ENCODE assay signal across 8 mouse cellular contexts in the genomic region with DNA sequence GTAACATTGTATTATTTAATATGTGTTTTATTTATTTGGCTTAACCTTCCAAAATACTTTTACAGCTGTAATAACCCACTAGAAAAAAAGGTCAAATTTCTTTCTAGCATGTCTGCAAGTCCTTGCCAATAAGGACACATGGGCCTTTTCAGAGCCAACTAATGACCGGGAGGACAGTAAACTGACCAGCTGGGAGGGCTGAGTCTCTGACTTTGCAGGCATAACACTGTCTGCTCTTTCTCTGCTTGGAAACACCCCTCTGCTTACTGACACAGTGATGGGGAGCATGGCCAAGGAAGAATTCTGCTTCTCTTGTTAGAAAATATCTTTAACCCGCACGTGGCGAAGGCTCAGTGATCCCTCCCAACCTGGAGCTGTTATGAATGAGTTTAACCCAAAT. TPM values are rescaled to one million over a fixed set of nuclear protein-coding genes. Genes with fewer than 3 reads are reported as not detected.
DNase-seq lines count a peak whose midpoint lies in the region; ATAC-seq and TF ChIP-seq lines count a peak whose summit lies in the region.
"Had no signal": no experiment of that assay in that cellular context is flagged by ENCODE, and none has a peak within 500 bp of the region (broad histone marks: within the 10 kb centered on the region; RNA-seq: fewer than 3 reads in every experiment).

No protein-coding gene starts in this region.

- 53% methylated on average over 4 of the region's 4 CpGs for WGBS in embryonic facial prominence, embryonic 12.5 days
- WGBS in heart, embryonic 12.5 days: 61% methylated on average over 4 of the region's 4 CpGs
- 53% methylated on average over 4 of the region's 4 CpGs for WGBS in kidney, embryonic 16.5 days
- 77% methylated on average over 4 of the region's 4 CpGs for WGBS in midbrain, embryonic 14.5 days
- WGBS in liver, postnatal 0 days (ENCODE audit: insufficient replicate concordance): 60% methylated on average over 4 of the region's 4 CpGs

- H3K4me2 ChIP-seq in embryonic facial prominence, embryonic 12.5 days (replicated peaks): peak overlapping the region; percentile 57
- peak overlapping the region; percentile 75 for H3K4me2 ChIP-seq in heart, embryonic 12.5 days
- peak overlapping the region; percentile 62 for H3K4me2 ChIP-seq in kidney, embryonic 16.5 days (replicated peaks; ENCODE audit: low read depth, low read length)
- peak overlapping the region; percentile 65 for H3K4me2 ChIP-seq in midbrain, embryonic 14.5 days (ENCODE audit: low read length)
- H3K4me2 ChIP-seq in liver, postnatal 0 days (ENCODE audit: low read depth, low read length): no peak overlapping the region

- H3K27ac ChIP-seq in embryonic facial prominence, embryonic 12.5 days: no peak overlapping the region
- no peak overlapping the region for H3K27ac ChIP-seq in heart, embryonic 12.5 days (ENCODE audit: poor library complexity, severe bottlenecking)
- no peak overlapping the region for H3K27ac ChIP-seq in kidney, embryonic 16.5 days (ENCODE audit: low read length)
- H3K27ac ChIP-seq in midbrain, embryonic 14.5 days (replicated peaks; ENCODE audit: low read depth, low read length): no peak overlapping the region
- H3K27ac ChIP-seq in liver, postnatal 0 days (ENCODE audit: low read depth): no peak overlapping the region
- H3K27ac ChIP-seq: liver, embryonic 13.5 days had no signal

- H3K4me3 ChIP-seq in embryonic facial prominence, embryonic 12.5 days: peak overlapping the region; percentile 66
- H3K4me3 ChIP-seq in heart, embryonic 12.5 days: no peak overlapping the region
- peak overlapping the region; percentile 88 for H3K4me3 ChIP-seq in kidney, embryonic 16.5 days (ENCODE audit: low read length)
- H3K4me3 ChIP-seq in midbrain, embryonic 14.5 days (replicated peaks; ENCODE audit: low read depth, low read length): peak overlapping the region; percentile 66
- H3K4me3 ChIP-seq in liver, postnatal 0 days (ENCODE audit: low read depth, low read length): no peak overlapping the region

- H3K36me3 ChIP-seq in embryonic facial prominence, embryonic 12.5 days: 0 out of 2 replicates have a peak, but pooled peaks cover 4% of the 10 kb centered on the region
- H3K36me3 ChIP-seq in heart, embryonic 12.5 days: no peaks in the 10 kb centered on the region
- 0 out of 2 replicates have a peak, but pooled peaks cover 2% of the 10 kb centered on the region for H3K36me3 ChIP-seq in kidney, embryonic 16.5 days (ENCODE audit: insufficient read depth, low read length)
- no peaks in the 10 kb centered on the region for H3K36me3 ChIP-seq in midbrain, embryonic 14.5 days (ENCODE audit: control insufficient read depth, insufficient read depth, low read length)
- no peaks in the 10 kb centered on the region for H3K36me3 ChIP-seq in liver, postnatal 0 days (replicated peaks; ENCODE audit: insufficient read depth, low read length)
- H3K36me3 ChIP-seq: liver, embryonic 13.5 days had no signal

- peak overlapping the region; percentile 59; the same call in 1 of the 2 replicates for H3K9ac ChIP-seq in embryonic facial prominence, embryonic 12.5 days
- no peak overlapping the region for H3K9ac ChIP-seq in heart, embryonic 12.5 days
- no peak overlapping the region for H3K9ac ChIP-seq in kidney, embryonic 16.5 days (replicated peaks; ENCODE audit: low read length)
- no peak overlapping the region for H3K9ac ChIP-seq in midbrain, embryonic 14.5 days (replicated peaks; ENCODE audit: low read length)
- H3K9ac ChIP-seq in liver, postnatal 0 days (replicated peaks): no peak overlapping the region
- H3K9ac ChIP-seq: liver, embryonic 13.5 days had no signal

- no peaks in the 10 kb centered on the region for H3K27me3 ChIP-seq in embryonic facial prominence, embryonic 12.5 days
- H3K27me3 ChIP-seq in heart, embryonic 12.5 days (replicated peaks): no peaks in the 10 kb centered on the region
- no peaks in the 10 kb centered on the region for H3K27me3 ChIP-seq in kidney, embryonic 16.5 days (ENCODE audit: insufficient read depth, low read length)
- no peaks in the 10 kb centered on the region for H3K27me3 ChIP-seq in midbrain, embryonic 14.5 days (ENCODE audit: control insufficient read depth, insufficient read depth, low read length)
- H3K27me3 ChIP-seq in liver, postnatal 0 days (ENCODE audit: insufficient read depth, low read length): no peaks in the 10 kb centered on the region
- H3K27me3 ChIP-seq: liver, embryonic 13.5 days had no signal

- no peak for ATAC-seq in embryonic facial prominence, embryonic 12.5 days (ENCODE audit: insufficient number of reproducible peaks, insufficient read depth, low FRiP score, low TSS enrichment)
- no peak for ATAC-seq in heart, embryonic 12.5 days (ENCODE audit: insufficient number of reproducible peaks, low FRiP score)
- 0 out of 2 replicates have a peak, but pooled peaks have one; percentile 44 for ATAC-seq in kidney, embryonic 16.5 days (ENCODE audit: low FRiP score, low TSS enrichment)
- ATAC-seq in midbrain, embryonic 14.5 days (ENCODE audit: low FRiP score, low TSS enrichment): no peak
- no peak for ATAC-seq in liver, postnatal 0 days

- H3K9me3 ChIP-seq in embryonic facial prominence, embryonic 12.5 days: no peaks in the 10 kb centered on the region
- no peaks in the 10 kb centered on the region for H3K9me3 ChIP-seq in heart, embryonic 12.5 days (replicated peaks)
- H3K9me3 ChIP-seq in kidney, embryonic 16.5 days (ENCODE audit: low read length): no peaks in the 10 kb centered on the region
- no peaks in the 10 kb centered on the region for H3K9me3 ChIP-seq in midbrain, embryonic 14.5 days (ENCODE audit: control insufficient read depth, low read length)
- H3K9me3 ChIP-seq in liver, postnatal 0 days (ENCODE audit: low read length): no peaks in the 10 kb centered on the region
- H3K9me3 ChIP-seq: liver, embryonic 13.5 days had no signal

- TF ChIP-seq CTCF in liver, postnatal 0 days (IDR thresholded peaks at IDR 0.05; ENCODE audit: low read depth): no peak

- TF ChIP-seq EP300 in liver, postnatal 0 days (IDR thresholded peaks at IDR 0.05; ENCODE audit: low read depth): no peak

- peak; percentile 48 for DNase-seq in cerebellum, adult 11-12 months
- peak; percentile 2 for DNase-seq in midbrain, embryonic 14.5 days
- no peak for DNase-seq in layer of hippocampus, postnatal 25 days (ENCODE audit: extremely low spot score in 1 of 2, low spot score in 1 of 2)
- DNase-seq in liver, postnatal 0 days: no peak
- DNase-seq: liver, embryonic 13.5 days had no signal

- H3K4me1 ChIP-seq in embryonic facial prominence, embryonic 12.5 days: 0 out of 2 replicates have a peak, but pooled peaks cover 6% of the 10 kb centered on the region
- H3K4me1 ChIP-seq in heart, embryonic 12.5 days (replicated peaks): no peaks in the 10 kb centered on the region
- 0 out of 2 replicates have a peak, but pooled peaks cover 6% of the 10 kb centered on the region for H3K4me1 ChIP-seq in kidney, embryonic 16.5 days (ENCODE audit: insufficient read depth, low read length)
- no peaks in the 10 kb centered on the region for H3K4me1 ChIP-seq in midbrain, embryonic 14.5 days (ENCODE audit: control insufficient read depth, insufficient read depth, low read length)
- H3K4me1 ChIP-seq in liver, postnatal 0 days (ENCODE audit: insufficient read depth): peaks cover 3% of the 10 kb centered on the region; the same call in 1 of the 2 replicates
- H3K4me1 ChIP-seq: liver, embryonic 13.5 days had no signal

RNA-seq across cellular contexts. Expression of a gene that starts 1.2 kb away (rescaled TPM):
- 15.4 and 17.3 TPM in 2 replicates for polyA plus RNA-seq in embryonic facial prominence, embryonic 12.5 days (2016; fragmentation: Nextera tagmentation; extraction: Ambion mirVana)
- 2.1 and 2.4 TPM in 2 replicates for polyA plus RNA-seq in heart, embryonic 12.5 days (2016; fragmentation: Nextera tagmentation; extraction: Ambion mirVana)
- 2.7 and 3.0 TPM in 2 replicates for polyA plus RNA-seq in kidney, embryonic 16.5 days (2015; fragmentation: Nextera tagmentation; extraction: Ambion mirVana)
- polyA plus RNA-seq in midbrain, embryonic 14.5 days (2014; fragmentation: Nextera tagmentation; extraction: Ambion mirVana): 2.9 and 3.5 TPM in 2 replicates
- total RNA-seq in layer of hippocampus, postnatal 25 days (2021): 1 to 10 TPM; 2.5 to 2.6 TPM
- polyA plus RNA-seq in liver, postnatal 0 days (2015; fragmentation: Nextera tagmentation; extraction: Ambion mirVana): 0.32 and 0.41 TPM in 2 replicates

Comparison
In these comparisons a context has a peak if more than half of its experiments do, and no peak if none do; other contexts are left out.
1. DNase-seq: peak in cerebellum, adult 11-12 months (single experiment) and midbrain, embryonic 14.5 days (single experiment); none in layer of hippocampus, postnatal 25 days (0 of 2) and liver, postnatal 0 days (single experiment).
2. H3K4me3 ChIP-seq: peak in embryonic facial prominence, embryonic 12.5 days (single experiment), kidney, embryonic 16.5 days (single experiment) and midbrain, embryonic 14.5 days (single experiment); none in heart, embryonic 12.5 days (single experiment) and liver, postnatal 0 days (single experiment).